Mouse (Mus musculus) liver, embryonic 12.5 days (tissue): ENCODE data around the gene Dhdh. TPM values are rescaled to one million over a fixed set of nuclear protein-coding genes. Genes with fewer than 3 reads are reported as not detected.

Experiments used
- ATAC-seq: fragments of 200-750 bp; cut with Nextera tagmentation; 2 replicates; pipeline ENCODE4 v1.8.0; 2017; ENCODE audit warnings: moderate number of reproducible peaks, mild to moderate bottlenecking, moderate library complexity
- H3K27ac ChIP-seq: fragments of 300-500 bp; sonication (generic); 2 replicates; pipeline ENCODE4 v1.5.1; 2016; ENCODE audit warnings: mild to moderate bottlenecking
- H3K27me3 ChIP-seq: fragments of 300-500 bp; sonication (generic); replicated peaks from 2 replicates; pipeline ENCODE4 v1.6.1; 2016; ENCODE audit warnings: mild to moderate bottlenecking, moderate library complexity
- H3K36me3 ChIP-seq: fragments of 300-500 bp; sonication (generic); 2 replicates; pipeline ENCODE4 v1.6.1; 2016; ENCODE audit warnings: mild to moderate bottlenecking, moderate library complexity
- H3K4me1 ChIP-seq: fragments of 300-500 bp; sonication (generic); 2 replicates; pipeline ENCODE4 v1.6.1; 2016
- H3K4me2 ChIP-seq: fragments of 300-500 bp; sonication (generic); 2 replicates; pipeline ENCODE4 v1.6.1; 2016; ENCODE audit warnings: mild to moderate bottlenecking, moderate library complexity
- H3K4me3 ChIP-seq: fragments of 300-500 bp; sonication (generic); 2 replicates; pipeline ENCODE4 v1.5.1; 2016; ENCODE audit warnings: mild to moderate bottlenecking, moderate library complexity
- H3K9ac ChIP-seq: fragments of 300-500 bp; sonication (generic); 2 replicates; pipeline ENCODE4 v1.6.1; 2016; ENCODE audit warnings: mild to moderate bottlenecking, moderate library complexity
- H3K9me3 ChIP-seq: fragments of 300-500 bp; sonication (generic); replicated peaks from 2 replicates; pipeline ENCODE4 v1.6.1; 2016; ENCODE audit warnings: mild to moderate bottlenecking, moderate library complexity
- WGBS: fragments of 180-500 bp; shearing (Covaris S2); methylation state at CpG from one replicate; pipeline ENCODE4 v1.1.7; 2016; ENCODE audit not compliant: insufficient replicate concordance; 5-methylcytosine and 5-hydroxymethylcytosine counted together
- microRNA-seq: library from miRNA; unstranded; fragments of <30 nt; microRNA quantifications from one replicate; pipeline ENCODE4, GENCODE M21; 2017
- polyA plus RNA-seq: library from polyadenylated mRNA; unstranded; fragments of >200 nt; fragmentation: Nextera tagmentation; extraction: Ambion mirVana; gene quantifications from 2 replicates; pipeline ENCODE4 v1.2.1, GENCODE M21; 2016

Dhdh gene
- polyA plus RNA-seq, 1 experiment from 2014 or later, result 3.1 TPM

GRCm38 (mm10) chr7:45437046-45437445, 51.6 kb downstream of the Dhdh start:
- Histone ChIP-seq H3K9ac (no peak overlapping the region), H3K27me3 (no peaks in the 10 kb centered on the region), H3K36me3 (peaks cover 23% of the 10 kb centered on the region), H3K4me3 (no peak overlapping the region), H3K4me1 (peaks cover 46% of the 10 kb centered on the region), H3K4me2 (no peak overlapping the region), H3K27ac (no peak overlapping the region), H3K9me3 (no peaks in the 10 kb centered on the region)
- no peak for ATAC-seq
- WGBS, result 27% methylated on average over 6 of the region's 6 CpGs

DNA sequence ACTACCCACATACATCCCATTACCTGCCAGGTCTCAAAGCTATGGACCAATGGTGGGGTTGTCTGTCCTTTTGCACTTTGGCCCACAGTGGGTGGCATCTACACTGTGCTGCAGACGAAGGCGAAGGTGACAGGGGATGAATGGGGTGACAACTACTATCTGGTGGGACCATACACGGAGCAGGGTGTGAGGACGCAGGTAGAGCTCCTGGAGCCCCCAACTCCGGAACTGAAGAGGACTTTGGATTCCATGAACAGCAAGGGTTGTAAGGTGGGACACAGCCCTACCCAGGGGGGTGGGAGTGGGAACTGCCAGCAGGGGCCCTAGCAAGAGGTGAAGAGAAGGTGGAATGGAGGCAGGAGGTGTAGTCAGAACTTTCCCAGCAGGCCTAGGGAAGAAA, 52.2 kb downstream of the Dhdh start:
- H3K4me2 ChIP-seq, result no peak overlapping the region

GRCm38 (mm10) chr7:45435038-45435437, 53.6 kb downstream of the Dhdh start:
- H3K36me3 ChIP-seq, result peaks cover 29% of the 10 kb centered on the region
- no peak for ATAC-seq
- peak overlapping the region; percentile 91 for H3K4me2 ChIP-seq
- peak overlapping the region; percentile 75 for H3K9ac ChIP-seq
- peaks cover 50% of the 10 kb centered on the region for H3K4me1 ChIP-seq
- no peaks in the 10 kb centered on the region for H3K9me3 ChIP-seq
- H3K27ac ChIP-seq, result peak overlapping the region; percentile 64
- H3K4me3 ChIP-seq, result peak overlapping the region; percentile 72
- 8% methylated on average over 16 of the region's 16 CpGs for WGBS
- H3K27me3 ChIP-seq, result no peaks in the 10 kb centered on the region

More for the DNA sequence above, 52.2 kb downstream of the Dhdh start:
- no peak overlapping the region for H3K27ac ChIP-seq
- H3K4me3 ChIP-seq, result no peak overlapping the region
- ATAC-seq, result no peak
- H3K27me3 ChIP-seq, result no peaks in the 10 kb centered on the region
- no peak overlapping the region for H3K9ac ChIP-seq
- no peaks in the 10 kb centered on the region for H3K9me3 ChIP-seq
- 81% methylated on average over 5 of the region's 5 CpGs for whole genome bisulfite sequencing
- H3K4me1 ChIP-seq, result peaks cover 50% of the 10 kb centered on the region
- H3K36me3 ChIP-seq, result peaks cover 26% of the 10 kb centered on the region

DNA sequence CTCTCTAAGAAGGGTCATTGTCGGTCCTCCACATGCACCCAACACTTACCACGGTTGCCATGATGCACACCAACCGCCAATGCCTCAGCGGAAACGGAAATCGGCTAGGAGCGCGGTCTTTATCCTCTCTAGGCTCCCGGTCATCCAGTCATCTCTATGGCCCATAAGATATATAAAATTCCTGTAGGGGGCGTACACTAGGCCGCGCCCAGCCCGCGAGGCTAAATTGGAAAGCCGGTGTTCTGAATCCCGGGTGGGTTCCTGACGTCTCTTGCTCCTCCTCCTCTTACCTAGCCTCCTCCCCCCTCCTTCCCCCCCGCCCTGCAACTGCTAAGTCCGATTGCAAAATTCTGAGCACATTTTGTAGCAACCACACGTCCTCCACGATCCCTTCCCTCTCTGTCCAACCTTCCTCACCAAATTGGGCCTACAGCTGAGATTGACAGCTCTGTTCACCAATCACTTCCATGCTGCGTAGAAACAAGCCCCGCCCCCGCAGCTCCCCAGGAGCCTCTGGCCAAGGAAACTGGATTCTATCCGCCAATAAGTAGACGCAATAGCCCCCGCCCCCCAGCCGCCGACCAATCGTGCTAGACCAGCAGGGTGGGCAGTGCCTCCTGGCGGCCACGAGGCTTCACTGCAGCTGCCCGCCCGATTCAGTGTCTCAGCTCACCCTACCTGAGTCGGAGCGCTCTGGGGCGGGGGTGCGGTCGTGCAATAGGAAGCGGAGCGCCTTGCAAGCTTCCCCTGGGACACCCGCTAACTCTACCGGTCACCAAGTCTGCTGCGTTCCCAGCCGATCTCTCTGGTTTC, 54.2 kb downstream of the Dhdh start, which contains the start of gene Gys1:
Gene Gys1, plus strand, starts transcription at position 642 of the 813 bp plus-strand sequence.
- no peaks in the 10 kb centered on the region for H3K27me3 ChIP-seq
- peak within 1 kb of the TSS; percentile 87 for H3K9ac ChIP-seq
- H3K27ac ChIP-seq, result peak within 1 kb of the TSS; percentile 88
- H3K4me1 ChIP-seq, result peaks cover 50% of the 10 kb centered on the region
- H3K4me3 ChIP-seq, result peak within 1 kb of the TSS; percentile 72
- ATAC-seq, result peak; percentile 94
- WGBS, result under 1% methylated on average over 45 of the region's 45 CpGs
- no peaks in the 10 kb centered on the region for H3K9me3 ChIP-seq
- peaks cover 31% of the 10 kb centered on the region for H3K36me3 ChIP-seq
- H3K4me2 ChIP-seq, result peak within 1 kb of the TSS; percentile 91

DNA sequence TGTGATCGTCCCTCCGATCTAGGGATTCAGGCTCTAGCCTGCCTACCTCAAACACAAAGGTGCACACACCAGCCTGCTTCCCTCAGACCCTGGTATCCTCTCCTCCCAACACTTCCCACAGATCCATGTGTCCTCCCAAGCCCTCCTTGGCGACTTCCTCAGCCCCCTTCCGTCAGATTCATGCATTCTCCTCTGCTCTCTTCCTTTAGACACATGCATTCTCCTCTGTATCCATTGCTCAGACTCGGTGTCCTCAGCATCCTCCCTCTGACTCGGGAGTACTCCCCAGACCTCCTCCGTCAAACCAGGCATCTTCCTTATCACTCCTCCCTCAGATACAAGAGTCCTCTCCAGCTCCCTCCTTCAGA, 54.8 kb downstream of the Dhdh start:
- H3K9ac ChIP-seq, result peak overlapping the region; percentile 87
- H3K27me3 ChIP-seq, result no peaks in the 10 kb centered on the region
- peak overlapping the region; percentile 91 for H3K4me2 ChIP-seq
- no peak for ATAC-seq
- no peaks in the 10 kb centered on the region for H3K9me3 ChIP-seq
- peaks cover 37% of the 10 kb centered on the region for H3K36me3 ChIP-seq
- peak overlapping the region; percentile 88 for H3K27ac ChIP-seq
- 0% methylated on average over 7 of the region's 7 CpGs for WGBS
- H3K4me3 ChIP-seq, result peak overlapping the region; percentile 72
- H3K4me1 ChIP-seq, result peaks cover 50% of the 10 kb centered on the region

DNA sequence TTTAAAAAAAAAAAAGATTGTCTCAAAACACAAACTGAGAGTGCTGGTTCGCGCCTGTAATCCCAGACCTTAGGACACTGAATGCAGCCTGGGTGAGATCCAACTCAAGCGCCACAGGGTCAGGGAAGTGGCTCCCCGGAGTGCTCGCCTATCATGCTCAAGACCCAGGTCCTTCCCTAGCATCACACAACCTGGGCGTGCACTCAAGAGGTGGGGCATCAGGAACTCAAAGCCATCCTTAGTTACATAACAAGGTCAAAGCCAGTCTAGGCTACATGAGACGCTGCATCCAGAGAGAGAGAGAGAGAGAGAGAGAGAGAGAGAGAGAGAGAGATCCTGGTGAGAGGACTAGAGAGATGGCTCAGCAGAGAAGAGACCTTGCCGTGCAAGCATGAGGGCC, 62.0 kb downstream of the Dhdh start:
- H3K4me3 ChIP-seq, result no peak overlapping the region
- peaks cover 100% of the 10 kb centered on the region for H3K36me3 ChIP-seq
- H3K27me3 ChIP-seq, result peaks cover 6% of the 10 kb centered on the region
- 86% methylated on average over 8 of the region's 8 CpGs for WGBS
- H3K9me3 ChIP-seq, result no peaks in the 10 kb centered on the region
- H3K4me1 ChIP-seq, result no peaks in the 10 kb centered on the region; the same call in 1 of the 2 replicates
- no peak overlapping the region for H3K27ac ChIP-seq
- H3K9ac ChIP-seq, result no peak overlapping the region
- ATAC-seq, result no peak
- H3K4me2 ChIP-seq, result no peak overlapping the region

DNA sequence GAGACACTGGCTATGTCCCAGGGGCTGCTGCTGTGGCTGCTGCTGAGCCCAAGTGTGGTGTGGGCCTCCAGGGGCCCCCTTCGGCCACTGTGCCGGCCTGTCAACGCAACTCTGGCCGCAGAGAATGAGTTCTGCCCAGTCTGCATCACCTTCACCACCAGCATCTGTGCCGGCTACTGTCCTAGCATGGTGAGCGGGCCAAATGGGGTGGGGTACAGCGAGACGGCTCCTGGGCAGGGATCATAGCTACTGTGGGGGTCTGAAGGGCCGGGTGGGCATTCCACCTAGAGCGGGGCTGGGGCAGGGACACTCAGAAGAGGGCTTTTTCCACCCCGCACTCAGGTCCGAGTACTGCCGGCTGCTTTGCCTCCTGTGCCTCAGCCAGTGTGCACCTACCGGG, 67.4 kb downstream of the Dhdh start:
- H3K4me1 ChIP-seq, result 0 out of 2 replicates have a peak, but pooled peaks cover 3% of the 10 kb centered on the region
- ATAC-seq, result no peak
- no peaks in the 10 kb centered on the region for H3K9me3 ChIP-seq
- H3K27me3 ChIP-seq, result peaks cover 60% of the 10 kb centered on the region
- H3K36me3 ChIP-seq, result peaks cover 56% of the 10 kb centered on the region
- H3K27ac ChIP-seq, result no peak overlapping the region
- H3K4me3 ChIP-seq, result no peak overlapping the region
- H3K9ac ChIP-seq, result no peak overlapping the region
- WGBS, result 83% methylated on average over 14 of the region's 14 CpGs
- no peak overlapping the region for H3K4me2 ChIP-seq

Small RNA genes within 50 kb of the gene (microRNA-seq; reads per million reads assigned to microRNA genes)
- 1.1 reads per million for gene Gm22133

Other genes starting within 250 kb of the Dhdh start
- 14.0 and 14.6 TPM in 2 replicates for gene Cd37, start 249.7 kb downstream of the Dhdh start, polyA plus RNA-seq
- not detected in 2 replicates for gene Slc6a16, start 247.7 kb downstream of the Dhdh start, polyA plus RNA-seq
- gene Slc6a21, start 211.3 kb downstream of the Dhdh start, polyA plus RNA-seq, result not detected in 2 replicates
- gene Trpm4, start 155.0 kb downstream of the Dhdh start, polyA plus RNA-seq, result 1.2 and 2.2 TPM in 2 replicates
- gene Hrc, start 153.5 kb downstream of the Dhdh start, polyA plus RNA-seq, result 0.08 and 0.23 TPM in 2 replicates
- gene Ppfia3, start 121.8 kb downstream of the Dhdh start, polyA plus RNA-seq, result 0.37 and 0.45 TPM in 2 replicates
- 0.38 TPM in 1 of 2 replicates, not detected in the other for gene Lin7b, start 118.2 kb downstream of the Dhdh start, polyA plus RNA-seq
- 170 and 179 TPM in 2 replicates for gene Snrnp70, start 93.1 kb downstream of the Dhdh start, polyA plus RNA-seq
- gene Kcna7, start 83.2 kb downstream of the Dhdh start, polyA plus RNA-seq, result 0.05 and 0.10 TPM in 2 replicates
- gene Ntf5, start 75.1 kb downstream of the Dhdh start, polyA plus RNA-seq, result 0.81 and 0.87 TPM in 2 replicates
- gene Lhb, start 68.0 kb downstream of the Dhdh start, polyA plus RNA-seq, result not detected in 2 replicates
- gene Gys1, start 54.0 kb downstream of the Dhdh start, polyA plus RNA-seq, result 8.6 and 10.2 TPM in 2 replicates
- 135 and 141 TPM in 2 replicates for gene Ruvbl2, start 50.7 kb downstream of the Dhdh start, polyA plus RNA-seq
- gene Ftl1, start 28.9 kb downstream of the Dhdh start, polyA plus RNA-seq, result 7,751 and 8,218 TPM in 2 replicates
- gene Bax, start 21.9 kb downstream of the Dhdh start, polyA plus RNA-seq, result 147 and 155 TPM in 2 replicates
- 1.9 and 2.0 TPM in 2 replicates for gene Tulp2, start 6.9 kb downstream of the Dhdh start, polyA plus RNA-seq
- not detected in 2 replicates for gene Gm45808, start 2.0 kb downstream of the Dhdh start, polyA plus RNA-seq
- 140 and 146 TPM in 2 replicates for gene Nucb1, start 21.6 kb upstream of the Dhdh start, polyA plus RNA-seq
- 157 and 165 TPM in 2 replicates for gene Ppp1r15a, start 37.5 kb upstream of the Dhdh start, polyA plus RNA-seq
- 0.80 and 0.87 TPM in 2 replicates for gene Plekha4, start 37.5 kb upstream of the Dhdh start, polyA plus RNA-seq
- gene Hsd17b14, start 66.1 kb upstream of the Dhdh start, polyA plus RNA-seq, result 1.5 and 1.8 TPM in 2 replicates
- 50.4 and 54.7 TPM in 2 replicates for gene Bcat2, start 81.3 kb upstream of the Dhdh start, polyA plus RNA-seq
- gene Fgf21, start 126.7 kb upstream of the Dhdh start, polyA plus RNA-seq, result not detected in 2 replicates
- 0.15 TPM in 1 of 2 replicates, not detected in the other for gene Fut1, start 128.5 kb upstream of the Dhdh start, polyA plus RNA-seq
- 0.20 and 0.23 TPM in 2 replicates for gene Izumo1, start 133.0 kb upstream of the Dhdh start, polyA plus RNA-seq
- gene Rasip1, start 138.7 kb upstream of the Dhdh start, polyA plus RNA-seq, result 10.5 and 11.8 TPM in 2 replicates
- gene Mamstr, start 151.2 kb upstream of the Dhdh start, polyA plus RNA-seq, result 0.69 and 0.81 TPM in 2 replicates
- 0.05 TPM in 1 of 2 replicates, not detected in the other for gene Fut2, start 177.6 kb upstream of the Dhdh start, polyA plus RNA-seq
- not detected in 2 replicates for gene Ntn5, start 195.2 kb upstream of the Dhdh start, polyA plus RNA-seq
- 0.11 and 0.18 TPM in 2 replicates for gene Sec1, start 205.6 kb upstream of the Dhdh start, polyA plus RNA-seq
- 0.93 and 1.0 TPM in 2 replicates for gene Car11, start 211.0 kb upstream of the Dhdh start, polyA plus RNA-seq
- gene Dbp, start 216.3 kb upstream of the Dhdh start, polyA plus RNA-seq, result 1.1 and 1.8 TPM in 2 replicates
- gene Rpl18, start 226.7 kb upstream of the Dhdh start, polyA plus RNA-seq, result 892 and 939 TPM in 2 replicates
- 14.8 and 16.1 TPM in 2 replicates for gene Sphk2, start 229.2 kb upstream of the Dhdh start, polyA plus RNA-seq
- gene Fam83e, start 232.4 kb upstream of the Dhdh start, polyA plus RNA-seq, result 0.67 and 0.81 TPM in 2 replicates
- not detected in 2 replicates for gene Spaca4, start 237.0 kb upstream of the Dhdh start, polyA plus RNA-seq